8 mouse cellular contexts compared by ENCODE assay signal in the genomic region with DNA sequence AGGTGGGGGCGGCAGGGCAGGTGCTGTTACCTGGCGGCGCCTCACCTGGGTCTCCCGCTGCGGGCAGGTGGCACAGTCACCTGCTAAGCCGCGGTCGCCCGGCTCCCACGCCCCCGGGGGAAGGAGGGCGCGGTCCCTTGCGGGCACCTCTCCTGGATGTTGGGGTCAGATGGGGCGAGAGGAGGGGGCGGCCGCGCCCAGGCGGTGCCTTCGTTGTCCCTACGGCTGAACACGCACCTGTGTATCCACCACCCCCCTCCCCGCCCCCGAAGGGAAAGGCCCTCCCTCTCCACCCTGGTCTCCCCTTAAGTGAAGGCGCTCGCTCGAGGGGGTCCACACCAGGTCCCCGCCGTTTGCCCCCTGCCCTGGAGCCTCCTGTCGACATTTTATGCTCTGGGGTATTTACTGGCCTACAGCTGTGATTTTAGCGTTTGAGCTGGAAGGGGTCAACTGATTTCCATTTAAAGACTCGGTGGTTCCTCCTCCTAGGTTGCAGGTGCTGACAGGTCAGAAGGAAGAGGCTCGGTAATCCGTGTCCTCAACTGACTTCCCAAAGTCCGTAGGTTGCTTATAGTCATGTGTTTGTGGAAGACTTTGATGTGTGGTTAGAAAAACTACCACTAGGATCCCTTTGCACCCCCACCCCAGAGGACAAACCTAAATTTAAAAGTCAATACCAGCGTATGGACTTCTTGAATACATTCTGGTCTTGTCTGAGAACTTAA. TPM values are rescaled to one million over a fixed set of nuclear protein-coding genes. Genes with fewer than 3 reads are reported as not detected.
DNase-seq lines count a peak whose midpoint lies in the region; ATAC-seq and TF ChIP-seq lines count a peak whose summit lies in the region.

No protein-coding gene starts in this region.

- H3K4me3 ChIP-seq in heart, embryonic 10.5 days, result peak overlapping the region; percentile 96
- H3K4me3 ChIP-seq in cortical plate, adult 2 months (ENCODE audit: insufficient read depth, low read length), result peak overlapping the region; percentile 91
- peak overlapping the region; percentile 70 for H3K4me3 ChIP-seq in intestine, embryonic 14.5 days (ENCODE audit: low read depth, low read length)
- peak overlapping the region; percentile 27; the same call in 1 of the 2 replicates for H3K4me3 ChIP-seq in macrophage (ENCODE audit: inconsistent target)

- no peaks in the 10 kb centered on the region for H3K27me3 ChIP-seq in heart, embryonic 10.5 days (ENCODE audit: insufficient read depth, poor library complexity, severe bottlenecking)
- H3K27me3 ChIP-seq in intestine, embryonic 14.5 days (replicated peaks; ENCODE audit: control insufficient read depth, insufficient read depth, low read length), result no peaks in the 10 kb centered on the region

- H3K36me3 ChIP-seq in heart, embryonic 10.5 days, result no peaks in the 10 kb centered on the region
- no peaks in the 10 kb centered on the region for H3K36me3 ChIP-seq in intestine, embryonic 14.5 days (ENCODE audit: control insufficient read depth, insufficient read depth, low read length)
- H3K36me3 ChIP-seq in macrophage (ENCODE audit: inconsistent target), result no peaks in the 10 kb centered on the region

- DNase-seq in heart, embryonic 10.5 days (ENCODE audit: low spot score), result no peak
- DNase-seq in heart, postnatal 4 days, result no peak
- DNase-seq in CD4-positive, CD25-positive, alpha-beta regulatory T cell, adult 2 months (ENCODE audit: low read depth, low spot score), result peak; percentile 27
- peak; percentile 73 for DNase-seq in intestine, embryonic 14.5 days (ENCODE audit: low spot score)
- no peak for DNase-seq in layer of hippocampus, postnatal 10 days (ENCODE audit: low spot score in 2 of 2)
- DNase-seq in urinary bladder, postnatal 25 days (ENCODE audit: low spot score), result no peak

- no peak for TF ChIP-seq POLR2A in cortical plate, adult 2 months (IDR thresholded peaks at IDR 0.05; ENCODE audit: extremely low read depth, insufficient read depth, low read length)

- peak overlapping the region; percentile 87 for H3K9ac ChIP-seq in intestine, embryonic 14.5 days (ENCODE audit: low read length)

- ATAC-seq in intestine, embryonic 14.5 days (replicated peaks; ENCODE audit: low FRiP score, low TSS enrichment, low read depth), result no peak; the same call in 1 of the 2 replicates

- H3K27ac ChIP-seq in heart, embryonic 10.5 days, result peak overlapping the region; percentile 97
- peak overlapping the region; percentile 69; the same call in 1 of the 2 replicates for H3K27ac ChIP-seq in cortical plate, adult 2 months (ENCODE audit: insufficient read depth, low read length)
- H3K27ac ChIP-seq in intestine, embryonic 14.5 days (ENCODE audit: low read depth), result peak overlapping the region; percentile 81
- H3K27ac ChIP-seq in macrophage, result no peak overlapping the region

- peaks cover 21% of the 10 kb centered on the region; the same call in 1 of the 2 replicates for H3K4me1 ChIP-seq in heart, embryonic 10.5 days
- H3K4me1 ChIP-seq in cortical plate, adult 2 months (ENCODE audit: control insufficient read depth, insufficient read depth, low read length), result peaks cover 5% of the 10 kb centered on the region; the same call in 1 of the 2 replicates
- 0 out of 2 replicates have a peak, but pooled peaks cover 3% of the 10 kb centered on the region for H3K4me1 ChIP-seq in intestine, embryonic 14.5 days (replicated peaks; ENCODE audit: control insufficient read depth, insufficient read depth, low read length)

- no peaks in the 10 kb centered on the region for H3K79me2 ChIP-seq in macrophage (ENCODE audit: inconsistent target)

- H3K4me2 ChIP-seq in intestine, embryonic 14.5 days (ENCODE audit: low read length), result peak overlapping the region; percentile 99

- 5% methylated on average over 31 of the region's 36 CpGs for WGBS in heart, embryonic 10.5 days
- 4% methylated on average over 30 of the region's 36 CpGs for WGBS in intestine, embryonic 14.5 days
- 10% methylated on average over 18 of the region's 36 CpGs for WGBS in macrophage (ENCODE audit: missing documents)

- no peak for TF ChIP-seq CTCF in cortical plate, adult 2 months (IDR thresholded peaks at IDR 0.05; ENCODE audit: extremely low read depth, insufficient read depth, low read length)

- H3K9me3 ChIP-seq in heart, embryonic 10.5 days, result no peaks in the 10 kb centered on the region
- H3K9me3 ChIP-seq in intestine, embryonic 14.5 days (ENCODE audit: control insufficient read depth, low read length), result no peaks in the 10 kb centered on the region; the same call in 1 of the 2 replicates

RNA-seq across cellular contexts. Expression of a gene that starts 0.5 kb away (rescaled TPM):
- 5.5 and 6.0 TPM in 2 replicates for polyA plus RNA-seq in heart, embryonic 10.5 days (2016; fragmentation: Nextera tagmentation; extraction: Ambion mirVana)
- 10 to 100 TPM; 20.6 to 21.3 TPM for total RNA-seq in heart, postnatal 4 days (2021)
- polyA plus RNA-seq in cortical plate, adult 2 months (2012; rRNA removed), result 57.0 and 58.2 TPM in 2 replicates
- polyA plus RNA-seq in intestine, embryonic 14.5 days (2014; fragmentation: Nextera tagmentation; extraction: Ambion mirVana), result 10.5 and 11.5 TPM in 2 replicates
- total RNA-seq in macrophage (2018; cell fraction: chromatin; rRNA removed), result 10 to 100 TPM in 8 of 26 experiments, 1 to 10 TPM in 18; 2.7 to 36.3 (median 5.5) TPM
- 10 to 100 TPM in 12 of 26 experiments, 1 to 10 TPM in 14; 4.8 to 22.2 (median 9.8) TPM for total RNA-seq in macrophage (2018; cell fraction: cytosol; rRNA removed)
- 10 to 100 TPM in 17 of 26 experiments, 1 to 10 TPM in 9; 5.0 to 31.2 (median 10.5) TPM for total RNA-seq in macrophage (2018; cell fraction: nucleus; rRNA removed)
- polyA plus RNA-seq in macrophage (2018), result 4.6 to 9.9 TPM (median 4.8 TPM) in 3 replicates
- total RNA-seq in layer of hippocampus, postnatal 10 days (2021), result 10 to 100 TPM; 93.0 to 96.3 TPM

Comparison
In these comparisons a context has a peak if more than half of its experiments do, and no peak if none do; other contexts are left out.
1. DNase-seq: peak in CD4-positive, CD25-positive, alpha-beta regulatory T cell, adult 2 months (single experiment) and intestine, embryonic 14.5 days (single experiment); none in heart, embryonic 10.5 days (single experiment), heart, postnatal 4 days (single experiment), layer of hippocampus, postnatal 10 days (0 of 2) and urinary bladder, postnatal 25 days (single experiment).
2. H3K4me3 ChIP-seq: peak in every context shown above with its lines; median percentile 96 in heart, embryonic 10.5 days; 91 in cortical plate, adult 2 months; 70 in intestine, embryonic 14.5 days; 27 in macrophage.